Mouse (Mus musculus) left cerebral cortex, adult 18-20 months (tissue): ENCODE measurements around the gene Fcho2. TPM values are rescaled to one million over a fixed set of nuclear protein-coding genes. Genes with fewer than 3 reads are reported as not detected.

Experiments
- DNase-seq, 2 experiments: peaks; one replicate each; pipeline ENCODE4 v3.0.0; 2021 to 2022; ENCODE audit warnings: low spot score in 2 of 2, mixed read lengths in 1 of 2
- total RNA-seq, 2 experiments: library from RNA; stranded (reverse); gene quantifications; 2 replicates each; pipeline ENCODE4 v1.2.3; 2021

Fcho2 gene
- total RNA-seq, 2 experiments from 2014 or later, result 36.4 to 37.9 TPM

DNA sequence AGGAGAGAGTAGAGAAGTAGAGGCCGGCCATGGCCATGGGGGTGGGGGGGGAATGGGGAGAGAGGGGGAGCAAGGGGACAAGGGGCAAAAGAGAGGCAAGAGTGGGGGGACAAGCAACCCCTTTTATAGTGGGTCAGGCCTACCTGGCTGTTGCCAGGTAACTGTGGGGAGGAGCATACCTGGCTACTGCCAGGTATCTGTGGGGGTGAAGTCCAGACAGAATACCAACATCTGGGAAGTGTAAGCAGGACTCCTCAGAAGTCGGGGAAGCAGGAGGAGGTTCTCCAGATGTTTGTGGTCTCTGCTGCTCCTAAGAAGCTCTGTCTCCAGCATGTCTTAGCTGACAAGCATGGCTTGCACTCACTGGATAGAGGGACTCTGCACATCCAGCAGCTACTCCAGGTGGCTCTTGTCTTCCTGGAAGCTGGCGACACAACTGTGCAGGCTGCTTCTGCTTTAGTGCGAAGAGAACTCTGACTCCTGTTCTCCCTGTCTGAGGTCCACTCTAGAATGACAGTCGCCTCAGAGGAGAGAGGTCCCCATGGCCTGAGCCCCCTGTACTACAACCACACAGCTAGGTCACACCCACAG is 134.7 kb downstream of the Fcho2 start:
- no peak for DNase-seq

DNA sequence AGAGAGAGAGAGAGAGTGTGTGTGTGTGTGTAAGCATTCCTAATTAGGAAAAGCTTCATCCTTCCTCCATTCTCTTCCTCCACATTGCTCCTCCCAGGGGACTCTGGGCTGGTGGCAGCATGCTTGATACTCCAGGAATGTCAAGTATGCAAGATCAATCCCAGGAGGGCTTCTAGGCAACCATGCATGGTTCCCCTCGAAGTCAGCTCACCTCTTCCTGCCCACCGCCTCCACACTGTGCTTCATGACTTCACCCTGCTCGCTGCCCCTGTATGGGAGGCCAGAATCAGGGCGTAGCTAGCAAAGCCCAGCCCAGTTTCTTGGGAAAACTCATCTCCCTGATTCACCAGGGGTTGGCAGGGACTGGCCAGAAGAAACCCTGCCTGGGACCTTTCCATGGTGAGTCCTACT is 135.6 kb downstream of the Fcho2 start:
- DNase-seq, result no peak

DNA sequence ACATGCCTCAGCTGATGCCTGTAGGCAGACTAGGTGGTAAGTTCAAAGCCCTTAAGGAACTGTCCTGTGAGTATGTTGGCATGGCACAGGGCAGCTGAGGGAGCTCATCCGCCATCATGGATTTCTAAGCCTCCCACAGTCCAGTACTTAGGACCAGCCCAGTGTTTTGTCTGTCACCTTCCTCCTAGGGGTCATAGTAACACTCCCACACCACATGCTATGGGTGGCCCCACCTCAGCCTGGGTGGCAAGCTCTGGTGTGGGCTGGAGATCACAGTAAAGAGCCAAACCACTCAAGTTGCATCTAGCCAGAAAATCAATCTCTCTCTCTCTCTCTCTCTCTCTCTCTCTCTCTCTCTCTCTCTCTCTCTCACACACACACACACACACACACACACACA is 136.0 kb downstream of the Fcho2 start:
- no peak for DNase-seq

DNA sequence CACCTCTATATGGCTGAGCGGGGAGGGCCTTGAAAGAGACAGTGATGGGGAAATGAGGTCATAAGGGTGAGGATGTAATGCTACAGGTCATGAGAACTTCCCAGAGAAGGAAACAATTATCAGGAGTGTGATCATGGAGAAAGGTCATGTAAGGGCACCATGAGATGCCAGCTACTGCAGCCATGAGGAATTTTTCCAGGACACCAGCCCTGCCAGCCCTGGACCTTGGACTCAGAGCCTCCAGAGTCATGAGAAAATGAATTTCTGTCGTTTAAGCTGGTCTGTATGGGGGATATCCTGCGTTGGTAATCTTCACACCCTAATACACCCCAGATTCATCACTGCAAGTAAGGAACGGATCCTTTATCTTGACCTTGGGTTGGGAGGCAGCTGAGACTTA is 141.3 kb downstream of the Fcho2 start:
- no peak for DNase-seq

Other genes starting within 250 kb of the Fcho2 start
- gene Tmem174, start 178.0 kb downstream of the Fcho2 start, total RNA-seq, result under 1 TPM in 1 of 2 experiments, not detected in 1; 0.14 TPM
- gene Tmem171, start 120.6 kb downstream of the Fcho2 start, total RNA-seq, result under 1 TPM in 1 of 2 experiments, not detected in 1; 0.35 TPM
- gene Tnpo1, start 110.9 kb upstream of the Fcho2 start, total RNA-seq, result 10 to 100 TPM; 63.1 to 65.1 TPM
- gene 1700024P04Rik, start 169.1 kb upstream of the Fcho2 start, total RNA-seq, result not detected